Mouse (Mus musculus) forebrain, embryonic 12.5 days (tissue): ENCODE results near the gene Gm20388. TPM values are rescaled to one million over a fixed set of nuclear protein-coding genes. Genes with fewer than 3 reads are reported as not detected.
A peak's percentile ranks its signal among the peaks of the same experiment; 100 is the strongest.

Source experiments
- ATAC-seq: fragments of 200-750 bp; cut with Nextera tagmentation; 2 replicates; pipeline ENCODE4 v1.8.0; 2017; ENCODE audit warnings: moderate TSS enrichment; ENCODE audit not compliant: low FRiP score
- H3K27ac ChIP-seq: fragments of 300-500 bp; sonication (generic); 2 replicates; pipeline ENCODE4 v1.5.1; 2016; ENCODE audit warnings: mild to moderate bottlenecking
- H3K27me3 ChIP-seq: fragments of 300-500 bp; sonication (generic); 2 replicates; pipeline ENCODE4 v1.6.1; 2016; ENCODE audit warnings: mild to moderate bottlenecking
- H3K36me3 ChIP-seq: fragments of 300-500 bp; sonication (generic); replicated peaks from 2 replicates; pipeline ENCODE4 v1.6.1; 2016; ENCODE audit warnings: mild to moderate bottlenecking
- H3K4me1 ChIP-seq: fragments of 300-500 bp; sonication (generic); 2 replicates; pipeline ENCODE4 v1.6.1; 2016
- H3K4me2 ChIP-seq: fragments of 300-500 bp; sonication (generic); 2 replicates; pipeline ENCODE4 v1.6.1; 2016; ENCODE audit warnings: mild to moderate bottlenecking, moderate library complexity
- H3K4me3 ChIP-seq: fragments of 300-500 bp; sonication (generic); replicated peaks from 2 replicates; pipeline ENCODE4 v1.5.1; 2016; ENCODE audit warnings: mild to moderate bottlenecking
- H3K9ac ChIP-seq: fragments of 300-500 bp; sonication (generic); 2 replicates; pipeline ENCODE4 v1.6.1; 2016; ENCODE audit warnings: mild to moderate bottlenecking
- H3K9me3 ChIP-seq: fragments of 300-500 bp; sonication (generic); 2 replicates; pipeline ENCODE4 v1.6.1; 2016
- WGBS: fragments of 180-500 bp; shearing (Covaris S2); methylation state at CpG from one replicate; pipeline ENCODE4 v1.1.7; 2016; 5-methylcytosine and 5-hydroxymethylcytosine counted together
- polyA plus RNA-seq: library from polyadenylated mRNA; unstranded; fragments of >200 nt; fragmentation: Nextera tagmentation; extraction: Ambion mirVana; gene quantifications from 2 replicates; pipeline ENCODE4 v1.2.1, GENCODE M21; 2016

The Gm20388 gene
- polyA plus RNA-seq, 1 experiment from 2014 or later = not detected

DNA sequence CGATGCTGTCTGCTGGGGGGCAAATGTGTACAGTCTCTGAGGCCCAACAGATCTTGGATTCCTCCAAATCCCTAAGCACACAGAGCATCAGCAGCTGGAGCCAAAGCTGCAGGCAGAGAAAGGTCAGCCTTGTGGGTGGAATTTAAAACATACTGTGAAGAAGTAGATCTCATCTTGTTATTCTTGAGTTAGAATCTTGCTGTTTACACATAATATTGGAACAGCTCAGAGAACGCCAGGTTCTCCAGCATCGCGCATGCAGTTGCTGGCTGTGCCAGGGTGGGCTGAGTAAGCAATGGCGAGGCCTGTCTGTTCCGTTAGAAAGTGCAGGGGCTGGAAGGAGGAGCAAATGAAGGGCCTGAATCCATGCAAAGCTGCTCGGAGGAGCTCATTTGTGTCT lies 3235.7 kb downstream of the Gm20388 start:
- H3K9ac ChIP-seq = no peak overlapping the region
- H3K36me3 ChIP-seq = no peaks in the 10 kb centered on the region
- no peak for ATAC-seq
- H3K9me3 ChIP-seq = no peaks in the 10 kb centered on the region
- no peaks in the 10 kb centered on the region for H3K4me1 ChIP-seq
- WGBS = 87% methylated on average over 7 of the region's 7 CpGs
- no peak overlapping the region for H3K27ac ChIP-seq
- no peaks in the 10 kb centered on the region for H3K27me3 ChIP-seq
- H3K4me3 ChIP-seq = no peak overlapping the region
- no peak overlapping the region for H3K4me2 ChIP-seq

DNA sequence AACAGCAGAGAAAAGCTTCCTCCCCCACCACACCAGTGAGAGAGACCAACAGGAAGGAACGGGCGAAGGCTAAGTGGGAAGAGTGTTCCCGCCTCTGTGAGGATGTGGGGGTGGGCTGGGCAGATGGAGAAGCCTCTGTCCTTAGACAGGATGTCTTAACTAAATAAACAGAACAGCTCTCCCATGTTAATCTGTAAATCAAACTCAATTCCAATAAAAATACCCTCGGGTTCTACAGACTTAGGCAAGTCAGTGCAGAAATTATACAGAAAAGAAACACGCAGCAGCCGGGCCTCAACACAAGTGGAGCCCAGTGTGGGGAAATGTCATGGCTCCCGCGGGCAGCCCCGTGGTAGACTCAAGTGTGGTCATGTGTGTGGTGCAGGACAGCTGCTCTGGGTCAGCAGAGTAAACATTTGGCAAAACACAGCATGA lies 3240.1 kb downstream of the Gm20388 start:
- Histone ChIP-seq H3K27me3 (no peaks in the 10 kb centered on the region), H3K9ac (no peak overlapping the region), H3K27ac (no peak overlapping the region), H3K36me3 (no peaks in the 10 kb centered on the region), H3K4me3 (no peak overlapping the region), H3K4me1 (no peaks in the 10 kb centered on the region), H3K9me3 (no peaks in the 10 kb centered on the region), H3K4me2 (no peak overlapping the region)
- WGBS = 74% methylated on average over 9 of the region's 9 CpGs
- ATAC-seq = no peak

DNA sequence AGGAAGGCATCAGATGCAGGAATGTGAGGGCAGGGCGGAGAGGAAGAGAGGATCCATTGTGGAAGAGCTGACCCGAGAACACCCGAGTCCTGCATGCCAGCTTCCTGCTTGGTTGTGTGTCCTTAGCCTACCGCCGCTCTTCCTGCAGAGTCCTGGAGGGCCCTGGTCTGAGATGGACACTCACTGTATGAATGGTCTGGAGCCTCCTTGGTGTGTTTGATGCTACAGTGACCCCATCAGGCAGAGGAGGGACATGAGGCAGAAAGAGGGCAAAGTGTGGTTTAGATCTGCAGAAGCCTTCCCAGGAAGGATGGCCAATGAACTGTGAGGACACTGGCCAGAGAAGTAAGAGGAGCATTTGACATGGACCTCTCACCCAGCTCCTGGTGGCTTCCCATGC lies 3244.5 kb downstream of the Gm20388 start:
- WGBS = 76% methylated on average over 5 of the region's 5 CpGs

GRCm38 (mm10) chr8:123156070-123156773 lies 3245.6 kb downstream of the Gm20388 start:
- H3K27me3 ChIP-seq = no peaks in the 10 kb centered on the region
- 85% methylated on average over 9 of the region's 9 CpGs for WGBS
- H3K4me3 ChIP-seq = no peak overlapping the region
- H3K4me2 ChIP-seq = no peak overlapping the region
- peaks cover 9% of the 10 kb centered on the region for H3K4me1 ChIP-seq
- no peak overlapping the region for H3K9ac ChIP-seq
- no peak overlapping the region for H3K27ac ChIP-seq
- H3K36me3 ChIP-seq = no peaks in the 10 kb centered on the region
- H3K9me3 ChIP-seq = no peaks in the 10 kb centered on the region
- no peak for ATAC-seq

More for the DNA sequence above, 3244.5 kb downstream of the Gm20388 start:
- no peak for ATAC-seq
- Histone ChIP-seq H3K4me2 (no peak overlapping the region), H3K4me3 (no peak overlapping the region), H3K9ac (no peak overlapping the region), H3K9me3 (no peaks in the 10 kb centered on the region), H3K27me3 (no peaks in the 10 kb centered on the region), H3K4me1 (peaks cover 9% of the 10 kb centered on the region), H3K27ac (no peak overlapping the region), H3K36me3 (no peaks in the 10 kb centered on the region)

GRCm38 (mm10) chr8:123157888-123158465 lies 3247.3 kb downstream of the Gm20388 start, which contains the start of gene Sult5a1:
Gene Sult5a1 (minus strand): TSS chr8:123158315.
- no peak for ATAC-seq
- H3K9ac ChIP-seq = no peak within 1 kb of the TSS
- peaks cover 9% of the 10 kb centered on the region for H3K4me1 ChIP-seq
- H3K9me3 ChIP-seq = no peaks in the 10 kb centered on the region
- H3K36me3 ChIP-seq = no peaks in the 10 kb centered on the region
- 32% methylated on average over 13 of the region's 13 CpGs for WGBS
- H3K27me3 ChIP-seq = no peaks in the 10 kb centered on the region
- H3K27ac ChIP-seq = no peak within 1 kb of the TSS
- no peak within 1 kb of the TSS for H3K4me3 ChIP-seq
- 0 out of 2 replicates have a peak within 1 kb of the TSS, but pooled peaks have one; percentile 8 for H3K4me2 ChIP-seq

- 70% methylated on average over 3 of the region's 3 CpGs for WGBS
- peaks cover 12% of the 10 kb centered on the region; the same call in 1 of the 2 replicates for H3K9me3 ChIP-seq
- ATAC-seq = no peak
- no peaks in the 10 kb centered on the region for H3K27me3 ChIP-seq
- H3K9ac ChIP-seq = no peak overlapping the region
- no peak overlapping the region for H3K4me3 ChIP-seq
- H3K4me1 ChIP-seq = no peaks in the 10 kb centered on the region
- H3K36me3 ChIP-seq = no peaks in the 10 kb centered on the region
- no peak overlapping the region for H3K27ac ChIP-seq
- no peak overlapping the region for H3K4me2 ChIP-seq
These were observed 3270.8 kb downstream of the Gm20388 start for GRCm38 (mm10) chr8:123181391-123181790.

DNA sequence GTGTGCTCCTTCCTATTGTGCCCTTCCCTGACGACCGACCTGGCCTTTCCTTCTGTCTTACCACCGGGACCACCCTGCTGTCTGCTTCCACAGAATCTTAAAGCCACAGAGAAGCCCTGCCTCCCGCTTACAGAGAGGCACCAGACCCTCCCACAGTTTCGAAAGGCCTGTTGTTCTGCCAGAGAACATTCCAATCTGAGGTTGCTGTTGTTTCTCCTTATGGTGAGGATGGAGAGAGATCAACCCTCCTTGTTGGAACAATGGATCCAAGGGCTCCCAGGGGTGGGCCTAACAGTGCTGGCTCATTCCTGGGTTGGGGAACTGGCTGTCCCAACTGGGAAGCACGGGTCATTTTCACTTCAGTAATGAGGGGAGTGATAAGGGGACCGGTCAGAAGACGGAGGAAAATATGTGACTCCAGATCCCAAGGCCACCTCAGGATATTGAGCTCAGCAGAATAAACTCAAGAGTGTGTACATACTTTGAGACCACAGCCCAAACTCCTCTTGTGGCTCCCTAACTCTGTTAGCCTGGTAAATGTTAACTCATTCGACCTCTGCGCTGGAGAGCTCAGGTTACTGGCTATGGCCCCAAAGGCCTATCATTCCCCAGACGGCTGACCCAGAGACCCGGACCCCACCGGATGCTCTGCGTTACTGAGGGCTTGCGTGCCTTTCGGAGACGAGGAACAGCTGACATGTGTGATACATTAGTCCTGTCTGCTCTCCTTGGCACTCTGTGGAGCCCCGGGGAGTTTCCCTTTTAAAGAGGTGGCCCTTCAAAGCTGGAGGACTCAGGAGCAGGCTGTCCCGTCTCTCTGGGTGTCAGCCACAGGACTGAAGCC lies 3275.1 kb downstream of the Gm20388 start, which contains the start of gene Dpep1:
Gene Dpep1, plus strand, starts transcription at position 677 of the 844 bp plus-strand sequence.
- H3K4me3 ChIP-seq = no peak within 1 kb of the TSS
- no peaks in the 10 kb centered on the region for H3K9me3 ChIP-seq
- ATAC-seq = no peak
- no peaks in the 10 kb centered on the region for H3K36me3 ChIP-seq
- H3K4me1 ChIP-seq = 0 out of 2 replicates have a peak, but pooled peaks cover 3% of the 10 kb centered on the region
- H3K27ac ChIP-seq = no peak within 1 kb of the TSS
- H3K9ac ChIP-seq = no peak within 1 kb of the TSS
- no peak within 1 kb of the TSS for H3K4me2 ChIP-seq
- H3K27me3 ChIP-seq = no peaks in the 10 kb centered on the region; the same call in 1 of the 2 replicates
- WGBS = 55% methylated on average over 19 of the region's 19 CpGs

DNA sequence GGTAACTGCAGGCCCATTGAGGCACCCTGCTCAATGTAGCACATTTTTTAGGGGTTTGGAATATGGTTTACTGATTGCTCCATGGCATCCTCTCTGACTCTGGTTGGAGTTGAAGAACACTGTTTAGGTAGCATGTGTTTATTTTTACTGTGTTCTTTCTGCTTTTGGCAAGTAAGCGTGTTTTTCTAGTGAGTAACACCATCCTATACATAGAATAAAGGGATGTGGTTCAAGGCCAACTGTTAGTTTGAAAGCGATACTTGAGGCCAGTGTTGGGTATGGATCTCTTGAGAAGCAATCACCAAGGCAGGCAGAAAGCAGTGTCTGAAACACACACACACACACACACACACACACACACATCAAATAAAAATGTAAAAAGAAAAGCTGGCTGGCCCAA lies 3277.4 kb downstream of the Gm20388 start:
- no peaks in the 10 kb centered on the region for H3K36me3 ChIP-seq
- H3K27me3 ChIP-seq = no peaks in the 10 kb centered on the region; the same call in 1 of the 2 replicates
- WGBS = 86% methylated on average over 2 of the region's 2 CpGs
- peaks cover 5% of the 10 kb centered on the region; the same call in 1 of the 2 replicates for H3K4me1 ChIP-seq
- no peaks in the 10 kb centered on the region for H3K9me3 ChIP-seq
- no peak for ATAC-seq
- no peak overlapping the region for H3K4me2 ChIP-seq
- H3K27ac ChIP-seq = no peak overlapping the region
- no peak overlapping the region for H3K9ac ChIP-seq
- H3K4me3 ChIP-seq = no peak overlapping the region

GRCm38 (mm10) chr8:123188841-123189240 lies 3278.2 kb downstream of the Gm20388 start:
- Histone ChIP-seq H3K4me1 (peaks cover 5% of the 10 kb centered on the region; the same call in 1 of the 2 replicates), H3K4me2 (no peak overlapping the region), H3K27ac (no peak overlapping the region), H3K27me3 (no peaks in the 10 kb centered on the region; the same call in 1 of the 2 replicates), H3K4me3 (no peak overlapping the region), H3K9ac (no peak overlapping the region), H3K9me3 (no peaks in the 10 kb centered on the region), H3K36me3 (no peaks in the 10 kb centered on the region)
- no peak for ATAC-seq
- 82% methylated on average over 7 of the region's 7 CpGs for WGBS

- Histone ChIP-seq H3K27me3 (no peaks in the 10 kb centered on the region; the same call in 1 of the 2 replicates), H3K27ac (no peak overlapping the region), H3K9ac (no peak overlapping the region), H3K4me2 (no peak overlapping the region), H3K9me3 (no peaks in the 10 kb centered on the region), H3K4me3 (no peak overlapping the region), H3K4me1 (peaks cover 5% of the 10 kb centered on the region; the same call in 1 of the 2 replicates), H3K36me3 (no peaks in the 10 kb centered on the region)
- 3% methylated on average over 9 of the region's 9 CpGs for WGBS
- no peak for ATAC-seq
These were observed 3280.0 kb downstream of the Gm20388 start for GRCm38 (mm10) chr8:123190678-123191077.

- ATAC-seq = no peak
- Histone ChIP-seq H3K27me3 (no peaks in the 10 kb centered on the region; the same call in 1 of the 2 replicates), H3K9me3 (no peaks in the 10 kb centered on the region), H3K36me3 (no peaks in the 10 kb centered on the region), H3K4me2 (no peak overlapping the region), H3K9ac (no peak overlapping the region), H3K27ac (no peak overlapping the region), H3K4me3 (no peak overlapping the region), H3K4me1 (peaks cover 5% of the 10 kb centered on the region; the same call in 1 of the 2 replicates)
- 60% methylated on average over 7 of the region's 8 CpGs for WGBS
These were observed 3281.3 kb downstream of the Gm20388 start for GRCm38 (mm10) chr8:123191908-123192307.

GRCm38 (mm10) chr8:123193771-123194170 lies 3283.1 kb downstream of the Gm20388 start:
- Histone ChIP-seq H3K9me3 (no peaks in the 10 kb centered on the region), H3K4me3 (no peak overlapping the region), H3K4me2 (no peak overlapping the region), H3K9ac (no peak overlapping the region), H3K4me1 (peaks cover 5% of the 10 kb centered on the region; the same call in 1 of the 2 replicates), H3K36me3 (no peaks in the 10 kb centered on the region), H3K27me3 (no peaks in the 10 kb centered on the region; the same call in 1 of the 2 replicates), H3K27ac (no peak overlapping the region)
- WGBS = 89% methylated on average over 9 of the region's 9 CpGs
- no peak for ATAC-seq
